Mouse (Mus musculus) midbrain, embryonic 14.5 days (tissue): ENCODE measurements around the gene Aim2. TPM values are rescaled to one million over a fixed set of nuclear protein-coding genes. Genes with fewer than 3 reads are reported as not detected.
A peak's percentile ranks its signal among the peaks of the same experiment; 100 is the strongest.

Experiments
- ATAC-seq: fragments of 200-750 bp; cut with Nextera tagmentation; 2 replicates; pipeline ENCODE4 v1.8.0; 2017; ENCODE audit warnings: moderate number of reproducible peaks, moderate library complexity; ENCODE audit not compliant: low FRiP score, low TSS enrichment
- DNase-seq: peaks from one replicate; pipeline ENCODE4 v3.0.0-alpha.2; 2015
- H3K27ac ChIP-seq: fragments of 300-500 bp; sonication (generic); replicated peaks from 2 replicates; pipeline ENCODE4 v1.5.1; 2014; ENCODE audit warnings: mild to moderate bottlenecking, low read depth, low read length, moderate library complexity
- H3K27me3 ChIP-seq: fragments of 300-500 bp; sonication (generic); 2 replicates; pipeline ENCODE4 v1.6.1; 2014; ENCODE audit warnings: low read length, control low read depth, mixed read lengths; ENCODE audit not compliant: control insufficient read depth, insufficient read depth
- H3K36me3 ChIP-seq: fragments of 300-500 bp; sonication (generic); 2 replicates; pipeline ENCODE4 v1.6.1; 2014; ENCODE audit warnings: low read length, control low read depth; ENCODE audit not compliant: control insufficient read depth, insufficient read depth
- H3K4me1 ChIP-seq: fragments of 300-500 bp; sonication (generic); 2 replicates; pipeline ENCODE4 v1.6.1; 2014; ENCODE audit warnings: mild to moderate bottlenecking, antibody characterized with exemption, low read length, control low read depth; ENCODE audit not compliant: control insufficient read depth, insufficient read depth
- H3K4me2 ChIP-seq: fragments of 300-500 bp; sonication (generic); 2 replicates; pipeline ENCODE4 v1.6.1; 2014; ENCODE audit warnings: mild to moderate bottlenecking, low read length, moderate library complexity
- H3K4me3 ChIP-seq: fragments of 300-500 bp; sonication (generic); replicated peaks from 2 replicates; pipeline ENCODE4 v1.5.1; 2014; ENCODE audit warnings: low read depth, low read length
- H3K9ac ChIP-seq: fragments of 300-500 bp; sonication (generic); replicated peaks from 2 replicates; pipeline ENCODE4 v1.6.1; 2014; ENCODE audit warnings: mild to moderate bottlenecking, low read length, moderate library complexity
- H3K9me3 ChIP-seq: fragments of 300-500 bp; sonication (generic); 2 replicates; pipeline ENCODE4 v1.6.1; 2016; ENCODE audit warnings: low read length, control low read depth, mixed read lengths; ENCODE audit not compliant: control insufficient read depth
- WGBS: fragments of 180-500 bp; shearing (Covaris S2); extraction: QIAGEN DNeasy Blood & Tissue Kit; methylation state at CpG from one replicate; pipeline ENCODE4 v1.1.7; 2014; 5-methylcytosine and 5-hydroxymethylcytosine counted together
- polyA plus RNA-seq: library from polyadenylated mRNA; unstranded; fragments of >200 nt; fragmentation: Nextera tagmentation; extraction: Ambion mirVana; gene quantifications from 2 replicates; pipeline ENCODE4 v1.2.1, GENCODE M21; 2014

The Aim2 gene
- polyA plus RNA-seq, 1 experiment from 2014 or later: 2.4 TPM

GRCm38 (mm10) chr1:173324961-173325360 lies 25.7 kb upstream of the Aim2 start:
- Histone ChIP-seq H3K27me3 (no peaks in the 10 kb centered on the region), H3K4me3 (no peak overlapping the region), H3K36me3 (no peaks in the 10 kb centered on the region), H3K9me3 (no peaks in the 10 kb centered on the region), H3K4me2 (no peak overlapping the region), H3K27ac (no peak overlapping the region), H3K9ac (no peak overlapping the region), H3K4me1 (0 out of 2 replicates have a peak, but pooled peaks cover 3% of the 10 kb centered on the region)
- ATAC-seq (no peak), DNase-seq (no peak)
- WGBS: 65% methylated on average over 4 of the region's 4 CpGs

DNA sequence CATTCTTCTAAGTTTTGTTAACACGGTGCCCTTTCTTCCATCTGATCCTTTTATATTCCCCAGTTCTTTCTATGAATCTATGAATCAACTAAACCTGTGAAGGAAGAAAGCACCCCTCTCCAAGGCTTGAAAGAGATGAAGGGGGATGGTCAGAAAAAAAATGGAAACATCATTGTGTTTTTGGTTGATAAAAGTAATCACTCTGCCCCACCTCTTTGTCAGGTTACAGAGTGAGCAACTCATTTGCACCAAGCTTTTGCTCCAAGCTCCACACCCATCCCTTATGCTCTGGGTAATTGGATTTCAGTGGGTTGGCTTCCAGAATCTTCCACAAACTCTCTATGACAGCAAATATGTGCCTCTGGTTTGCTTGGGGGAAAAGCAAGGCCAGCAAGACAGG lies 25.3 kb upstream of the Aim2 start:
- Histone ChIP-seq H3K27ac (no peak overlapping the region), H3K4me2 (no peak overlapping the region), H3K36me3 (no peaks in the 10 kb centered on the region), H3K27me3 (no peaks in the 10 kb centered on the region), H3K9me3 (no peaks in the 10 kb centered on the region), H3K4me3 (no peak overlapping the region), H3K9ac (no peak overlapping the region), H3K4me1 (0 out of 2 replicates have a peak, but pooled peaks cover 3% of the 10 kb centered on the region)
- no peak for DNase-seq
- ATAC-seq: no peak
- 86% methylated on average over 1 of the region's 1 CpGs for WGBS

DNA sequence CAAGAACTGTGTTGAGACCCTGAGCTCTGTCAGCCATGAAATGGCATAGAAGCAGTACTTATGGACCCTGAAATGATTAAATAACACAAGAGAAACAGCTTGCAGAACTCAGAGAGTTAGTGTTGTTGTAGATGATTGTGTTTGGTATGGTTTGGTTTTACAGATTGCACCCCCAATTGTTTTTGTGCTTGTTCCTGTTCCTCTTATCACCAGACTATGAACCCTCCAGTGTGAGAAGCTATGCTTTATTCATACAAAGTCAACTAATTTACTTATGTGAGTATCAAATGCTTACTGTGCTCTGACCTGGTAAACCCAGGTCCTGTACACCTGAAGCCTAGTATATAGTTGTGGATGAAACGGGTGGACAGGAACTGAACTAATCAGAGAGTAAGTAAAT lies 24.1 kb upstream of the Aim2 start:
- no peak for DNase-seq

DNA sequence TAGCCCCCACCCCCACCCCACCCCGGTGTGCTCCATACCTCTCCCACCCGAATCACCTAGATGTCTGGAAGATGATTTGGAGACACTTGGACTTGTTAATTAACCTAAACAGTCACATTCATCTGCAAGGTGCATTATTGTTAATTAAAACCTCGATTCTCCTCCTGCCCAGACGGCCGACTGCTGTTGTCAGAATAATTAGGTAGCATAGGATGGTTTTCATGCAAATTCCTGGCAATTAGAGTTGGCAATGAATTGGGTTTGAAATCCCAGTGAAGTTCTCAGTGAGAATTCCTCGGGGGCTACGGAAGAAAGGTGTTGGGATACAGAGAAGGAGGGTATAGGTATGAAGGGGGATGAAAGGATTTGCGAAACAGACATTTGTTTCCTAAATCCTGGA lies 22.2 kb upstream of the Aim2 start:
- WGBS: 65% methylated on average over 8 of the region's 8 CpGs
- no peak overlapping the region for H3K9ac ChIP-seq
- no peak overlapping the region for H3K4me2 ChIP-seq
- no peaks in the 10 kb centered on the region for H3K27me3 ChIP-seq
- no peaks in the 10 kb centered on the region for H3K36me3 ChIP-seq
- no peaks in the 10 kb centered on the region for H3K9me3 ChIP-seq
- no peaks in the 10 kb centered on the region for H3K4me1 ChIP-seq
- H3K27ac ChIP-seq: no peak overlapping the region
- DNase-seq: no peak
- H3K4me3 ChIP-seq: no peak overlapping the region
- no peak for ATAC-seq

More for the DNA sequence above, 24.1 kb upstream of the Aim2 start:
- Histone ChIP-seq H3K9me3 (no peaks in the 10 kb centered on the region), H3K27ac (no peak overlapping the region), H3K9ac (no peak overlapping the region), H3K4me2 (no peak overlapping the region), H3K4me3 (no peak overlapping the region), H3K4me1 (0 out of 2 replicates have a peak, but pooled peaks cover 3% of the 10 kb centered on the region), H3K27me3 (no peaks in the 10 kb centered on the region), H3K36me3 (no peaks in the 10 kb centered on the region)
- 74% methylated on average over 1 of the region's 1 CpGs for WGBS
- ATAC-seq: no peak

DNA sequence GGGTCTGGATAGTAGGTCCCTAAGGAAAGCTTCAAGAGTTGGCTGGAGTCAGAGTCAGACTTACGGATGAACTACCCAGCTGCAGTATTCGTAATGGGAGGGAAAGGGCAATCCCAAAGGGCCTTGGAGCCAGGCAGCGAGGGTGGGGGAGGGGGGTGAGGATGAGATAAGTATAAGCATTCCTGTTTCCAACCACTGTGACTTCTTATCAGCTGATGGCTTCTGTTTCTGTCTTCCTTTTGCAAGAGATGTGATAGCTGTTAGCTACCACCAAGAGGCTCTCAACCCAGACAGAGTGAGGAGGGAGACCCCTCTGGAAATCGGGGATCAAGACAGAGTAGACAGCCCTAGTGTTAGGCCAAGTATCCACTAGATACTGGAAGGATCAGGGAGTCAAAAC lies 21.5 kb upstream of the Aim2 start:
- no peaks in the 10 kb centered on the region for H3K4me1 ChIP-seq
- DNase-seq: no peak
- peak overlapping the region; percentile 54; the same call in 1 of the 2 replicates for H3K27ac ChIP-seq
- no peak overlapping the region for H3K9ac ChIP-seq
- H3K4me2 ChIP-seq: no peak overlapping the region
- no peak overlapping the region for H3K4me3 ChIP-seq
- WGBS: 48% methylated on average over 4 of the region's 4 CpGs
- no peaks in the 10 kb centered on the region for H3K36me3 ChIP-seq
- H3K9me3 ChIP-seq: no peaks in the 10 kb centered on the region
- no peaks in the 10 kb centered on the region for H3K27me3 ChIP-seq
- ATAC-seq: peak; percentile 15; the same call in 1 of the 2 replicates

- no peak for ATAC-seq
- no peaks in the 10 kb centered on the region for H3K4me1 ChIP-seq
- no peak overlapping the region for H3K4me3 ChIP-seq
- no peaks in the 10 kb centered on the region for H3K36me3 ChIP-seq
- H3K9me3 ChIP-seq: no peaks in the 10 kb centered on the region
- H3K27ac ChIP-seq: no peak overlapping the region
- WGBS: 63% methylated on average over 5 of the region's 5 CpGs
- no peak overlapping the region for H3K4me2 ChIP-seq
- peak; percentile 67 for DNase-seq
- no peak overlapping the region for H3K9ac ChIP-seq
- H3K27me3 ChIP-seq: no peaks in the 10 kb centered on the region
These were observed 20.9 kb upstream of the Aim2 start for GRCm38 (mm10) chr1:173329743-173330142.

DNA sequence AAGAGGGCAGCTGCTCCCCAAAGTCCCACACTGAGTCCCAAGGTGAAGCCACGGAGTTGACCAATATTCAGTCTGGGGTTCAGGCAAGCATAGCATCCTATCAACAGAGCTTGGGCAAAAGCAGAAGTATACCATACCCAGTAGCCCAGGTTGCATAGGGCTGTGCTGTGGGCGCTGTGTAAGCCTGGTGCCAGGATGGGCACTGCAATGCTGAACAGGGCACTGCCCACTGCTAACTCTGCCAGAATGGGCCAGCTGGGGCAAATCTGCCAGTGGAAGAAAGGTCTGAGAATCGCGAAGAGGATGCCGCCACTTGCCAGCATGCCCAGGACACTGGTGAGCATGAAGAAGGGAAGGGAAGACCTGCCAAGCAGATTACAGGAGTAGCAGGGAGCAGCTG lies 18.3 kb upstream of the Aim2 start:
- H3K36me3 ChIP-seq: peaks cover 23% of the 10 kb centered on the region
- no peak overlapping the region for H3K4me2 ChIP-seq
- ATAC-seq (no peak), DNase-seq (no peak)
- H3K27me3 ChIP-seq: no peaks in the 10 kb centered on the region
- no peak overlapping the region for H3K4me3 ChIP-seq
- no peaks in the 10 kb centered on the region for H3K9me3 ChIP-seq
- no peaks in the 10 kb centered on the region for H3K4me1 ChIP-seq
- WGBS: 92% methylated on average over 5 of the region's 5 CpGs
- H3K9ac ChIP-seq: no peak overlapping the region
- H3K27ac ChIP-seq: no peak overlapping the region; the same call in 1 of the 2 replicates

- no peak within 1 kb of the TSS for H3K4me3 ChIP-seq
- no peaks in the 10 kb centered on the region for H3K9me3 ChIP-seq
- H3K4me1 ChIP-seq: no peaks in the 10 kb centered on the region
- H3K9ac ChIP-seq: no peak within 1 kb of the TSS
- peaks cover 35% of the 10 kb centered on the region for H3K36me3 ChIP-seq
- no peak within 1 kb of the TSS; the same call in 1 of the 2 replicates for H3K27ac ChIP-seq
- WGBS: 76% methylated on average over 9 of the region's 9 CpGs
- DNase-seq (no peak), ATAC-seq (no peak)
- H3K4me2 ChIP-seq: no peak within 1 kb of the TSS
- no peaks in the 10 kb centered on the region for H3K27me3 ChIP-seq
These were observed 17.1 kb upstream of the Aim2 start, which contains the start of gene Ackr1 for GRCm38 (mm10) chr1:173333312-173334253. Ackr1 (minus strand) TSS chr1:173333750.

DNA sequence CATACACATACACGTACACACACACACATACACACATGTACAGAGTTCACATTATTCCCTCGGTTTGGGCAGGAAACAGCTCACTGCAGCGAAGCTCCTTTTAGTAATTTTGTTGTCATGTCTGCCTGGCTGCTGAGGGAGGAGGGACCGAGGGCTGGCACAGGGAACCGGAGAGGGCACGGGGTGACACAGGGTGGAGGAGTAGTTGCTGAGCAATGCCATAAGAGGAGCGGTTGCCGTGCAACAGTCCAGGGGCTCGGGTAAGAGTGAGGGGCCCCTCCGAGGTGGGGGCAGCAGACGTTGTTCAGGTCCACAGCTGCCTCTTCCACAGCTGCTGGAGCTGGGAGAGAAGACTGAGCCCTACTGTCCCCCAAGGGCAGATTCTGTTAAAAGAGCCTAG lies 14.8 kb upstream of the Aim2 start:
- H3K9ac ChIP-seq: no peak overlapping the region
- H3K27ac ChIP-seq: no peak overlapping the region
- H3K9me3 ChIP-seq: no peaks in the 10 kb centered on the region
- ATAC-seq: no peak
- H3K27me3 ChIP-seq: no peaks in the 10 kb centered on the region
- H3K4me2 ChIP-seq: no peak overlapping the region
- DNase-seq: no peak
- no peaks in the 10 kb centered on the region for H3K4me1 ChIP-seq
- peaks cover 54% of the 10 kb centered on the region for H3K36me3 ChIP-seq
- 54% methylated on average over 11 of the region's 11 CpGs for WGBS
- no peak overlapping the region for H3K4me3 ChIP-seq
